Mouse (Mus musculus) c-Kit-positive CD71-negative TER-119-negative erythroid progenitor cells, embryonic 14.5 days (primary cell): Measurements from ENCODE around the gene Insc.
A peak's percentile ranks its signal among the peaks of the same experiment; 100 is the strongest.
"Not testable (repeated sequence)": the region's sequence is repeated elsewhere in the genome, so short reads cannot be mapped to it uniquely, and the experiment has no call there.

ENCODE experiments used
- DNase-seq: peaks from one replicate; pipeline ENCODE4 v3.0.0-alpha.2; 2013; ENCODE audit warnings: low read depth

Gene Insc

DNA sequence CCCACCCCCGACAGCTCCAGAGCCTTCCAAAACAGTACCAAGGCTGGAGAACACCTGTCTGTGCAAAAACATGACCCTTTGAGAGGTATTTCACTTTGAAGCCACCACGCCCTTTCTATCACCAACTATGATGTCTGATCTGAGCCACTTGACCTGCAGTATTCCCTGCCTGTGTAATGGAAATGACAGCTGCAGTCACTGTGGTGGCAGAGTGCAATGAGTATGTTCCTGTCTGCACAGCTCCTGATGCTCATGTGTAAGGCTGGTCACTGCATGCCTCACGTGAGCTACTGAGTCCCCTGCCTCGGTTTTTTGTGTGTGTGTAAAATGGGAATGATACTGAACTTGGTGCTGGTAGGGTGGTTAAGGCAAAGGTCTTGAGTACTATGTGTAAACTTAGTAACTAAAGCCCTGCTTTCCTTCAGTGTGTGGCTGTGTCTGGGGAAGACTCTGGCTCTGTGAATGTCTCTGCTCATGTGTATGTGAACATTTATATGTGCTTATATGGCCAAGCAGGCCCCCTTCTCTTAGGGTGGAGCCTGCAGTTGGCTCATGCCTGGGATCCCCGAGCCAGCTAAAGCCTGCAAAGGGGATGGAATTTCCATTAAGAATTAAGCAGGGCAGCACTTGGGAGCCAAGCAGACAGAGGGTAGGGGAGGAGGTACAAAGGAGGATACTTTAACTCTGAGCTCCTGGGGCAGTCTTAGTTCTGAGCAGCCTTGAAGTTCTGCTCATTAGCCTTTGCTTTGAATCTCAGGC is at the start of gene Insc:
TSS of gene Insc (plus strand) at position 673 of the 759 bp plus-strand sequence.
- DNase-seq = no peak

DNA sequence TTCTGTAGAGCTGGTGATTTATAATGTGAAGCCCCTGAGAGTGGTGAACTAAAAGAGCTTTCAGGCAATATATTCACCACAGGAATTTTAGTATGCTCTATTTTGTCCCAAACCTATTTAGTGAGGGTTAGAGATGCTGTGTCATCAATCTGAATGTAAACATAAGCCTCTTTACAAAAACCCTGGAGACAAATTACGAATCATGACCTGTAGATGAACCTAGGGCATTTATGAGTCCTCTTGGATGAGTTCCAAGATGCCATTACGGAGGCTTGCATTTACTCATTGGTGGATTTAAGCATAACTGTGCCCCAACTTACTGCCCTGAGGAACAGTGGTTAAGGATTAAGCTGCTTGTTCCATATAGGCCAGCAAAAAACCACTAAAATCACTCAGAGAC is 42.6 kb upstream of the Insc start:
- DNase-seq = no peak

DNA sequence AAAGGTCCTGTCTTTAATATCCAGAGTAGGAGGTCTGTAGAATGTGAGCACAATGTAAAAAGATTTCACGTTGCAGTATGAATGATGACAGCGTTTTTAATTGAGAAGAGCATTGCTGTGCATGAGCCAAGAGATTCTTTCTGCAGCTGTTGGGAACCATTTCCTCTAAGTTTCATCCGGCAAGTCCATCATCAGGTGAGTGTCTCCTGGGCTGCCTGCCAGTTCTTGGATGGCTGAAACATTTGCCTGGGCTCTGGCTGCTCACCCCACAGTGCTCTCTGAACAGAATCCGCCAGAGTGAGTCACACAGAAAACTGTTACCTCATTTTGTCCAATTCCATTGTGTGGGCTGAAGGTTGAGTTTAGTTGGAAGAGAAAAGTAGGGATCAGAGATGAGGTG is 36.8 kb upstream of the Insc start:
- DNase-seq = no peak

DNA sequence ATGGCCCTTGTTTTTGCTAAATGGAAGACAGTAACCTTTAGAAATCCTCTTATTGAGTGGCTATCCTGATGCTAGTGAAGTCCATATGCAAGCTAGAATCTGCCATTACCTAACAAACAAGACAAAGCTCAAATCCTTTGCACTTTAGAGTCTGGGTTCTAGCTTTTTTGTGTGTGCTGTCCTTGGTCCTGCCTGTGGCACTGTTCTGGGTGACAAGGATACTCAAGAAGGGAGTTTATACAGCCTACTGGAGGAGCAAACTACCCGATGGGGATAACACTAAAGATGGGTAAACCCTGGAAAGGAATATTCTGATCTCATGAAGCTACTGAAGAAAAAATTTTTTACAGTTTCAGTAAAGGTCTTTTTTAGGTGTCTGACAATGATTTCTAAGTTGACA is 36.1 kb upstream of the Insc start:
- DNase-seq = no peak

DNA sequence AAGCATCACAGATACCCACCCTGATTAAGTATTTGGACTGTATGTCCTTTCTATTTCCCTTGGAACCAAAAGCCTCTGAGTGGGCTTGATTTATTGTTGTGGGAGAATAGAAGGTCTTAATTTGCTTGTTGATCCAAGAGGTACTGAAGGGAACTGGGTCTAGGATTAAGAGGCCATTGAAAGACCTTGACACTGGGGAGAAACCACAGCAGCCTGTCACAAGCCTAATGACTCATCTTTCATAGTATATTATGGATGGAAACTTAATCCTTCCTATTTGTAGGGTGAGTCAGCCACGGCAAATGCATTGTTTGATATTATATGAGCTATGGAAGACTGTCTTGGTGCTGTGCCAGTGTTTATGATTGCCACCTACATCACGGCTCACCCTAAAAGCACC is 33.1 kb upstream of the Insc start:
- no peak for DNase-seq

DNA sequence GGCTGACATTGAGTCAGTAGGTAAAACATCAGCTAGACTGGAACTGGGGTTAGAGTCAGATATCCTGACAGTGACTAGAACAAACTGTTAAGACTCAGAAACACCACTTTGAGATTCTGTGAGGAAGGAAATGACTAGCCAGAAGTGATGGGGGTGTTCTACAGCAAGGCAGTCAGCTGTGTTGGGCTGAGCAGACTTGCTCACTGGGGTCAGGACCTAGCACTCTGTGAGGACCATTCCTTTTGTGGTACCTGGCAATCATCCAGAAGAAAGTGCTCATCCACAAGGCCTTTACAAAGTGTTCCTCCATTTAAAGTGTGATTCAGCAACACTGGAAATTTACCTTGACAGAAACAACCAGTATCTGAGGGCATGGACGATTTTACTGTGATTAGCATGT is 31.0 kb upstream of the Insc start:
- no peak for DNase-seq

DNA sequence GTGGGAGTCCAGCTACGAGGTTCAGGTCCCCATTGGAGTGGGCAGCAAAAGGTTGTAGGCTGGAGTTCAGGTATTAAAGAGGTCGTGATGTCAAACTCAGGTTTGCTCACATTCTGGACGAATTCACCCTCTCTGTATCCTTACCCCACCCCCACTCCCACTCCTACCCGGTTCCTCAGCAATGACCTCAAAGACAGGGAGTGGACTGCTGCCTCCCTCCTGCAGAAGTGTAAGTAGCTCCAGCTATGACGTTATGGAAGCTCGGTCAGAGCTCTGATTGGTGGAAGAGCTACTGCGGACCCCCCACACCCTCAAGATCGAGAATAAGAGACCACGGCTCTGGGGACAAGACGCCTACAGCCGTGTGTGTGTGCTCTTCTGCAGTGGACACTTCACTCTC is 25.2 kb upstream of the Insc start, which contains the start of gene Calcb:
TSS of gene Calcb (plus strand) at position 344 of the 400 bp plus-strand sequence.
- DNase-seq = no peak

DNA sequence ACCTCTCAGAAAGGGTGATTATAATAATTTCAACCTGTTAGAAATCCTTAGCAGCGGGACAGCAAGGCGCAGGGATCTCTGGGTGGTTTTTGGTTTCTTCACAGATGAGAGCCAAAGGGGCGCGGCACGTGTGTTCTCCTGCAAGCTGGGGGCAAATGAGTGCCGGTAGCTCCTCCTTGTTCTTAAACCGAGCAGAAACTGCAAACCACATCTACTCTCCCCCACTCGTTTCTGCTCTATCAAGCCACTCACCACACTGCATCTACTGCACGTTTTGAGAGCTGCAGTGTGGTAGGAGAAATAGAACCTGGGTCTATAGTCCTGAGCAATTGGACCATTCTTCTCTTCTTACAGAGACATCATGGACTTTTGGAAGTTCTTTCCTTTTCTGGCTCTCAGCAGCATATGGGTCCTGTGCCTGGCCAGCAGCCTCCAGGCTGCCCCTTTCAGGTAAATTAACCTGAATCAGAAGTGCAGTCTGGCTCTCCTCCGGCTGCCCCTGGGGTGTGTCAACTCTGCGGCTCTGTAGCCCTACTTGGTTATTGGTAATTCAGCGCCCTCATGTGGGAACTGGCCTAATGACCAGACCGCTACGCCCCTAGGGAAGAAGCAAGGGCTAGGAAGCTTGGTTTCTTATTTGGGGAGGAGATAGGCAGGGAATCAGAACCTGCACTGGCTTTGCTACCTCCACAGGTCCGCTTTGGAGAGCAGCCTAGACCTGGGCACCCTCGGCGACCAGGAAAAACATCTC is 23.9 kb upstream of the Insc start:
- DNase-seq = peak; percentile 12

DNA sequence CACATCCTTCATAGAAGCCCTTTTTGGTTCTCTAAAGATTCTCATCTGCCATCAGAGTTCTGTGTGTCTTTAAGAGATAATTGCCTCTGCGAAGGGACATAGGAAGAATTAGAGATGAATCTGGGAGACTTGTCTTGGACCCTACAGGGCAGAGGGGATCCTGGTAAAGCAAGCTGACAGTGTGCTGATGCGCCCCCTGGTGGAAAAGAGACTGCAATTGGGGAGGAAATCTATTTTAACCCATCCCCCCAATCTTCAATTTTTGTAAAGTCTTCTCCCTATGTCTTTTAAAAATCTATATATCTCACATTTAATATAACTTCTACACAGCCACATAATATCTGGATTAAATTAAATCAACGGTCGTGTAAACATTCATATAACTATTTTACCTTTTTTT is 13.8 kb upstream of the Insc start:
- DNase-seq = not testable (repeated sequence)

DNA sequence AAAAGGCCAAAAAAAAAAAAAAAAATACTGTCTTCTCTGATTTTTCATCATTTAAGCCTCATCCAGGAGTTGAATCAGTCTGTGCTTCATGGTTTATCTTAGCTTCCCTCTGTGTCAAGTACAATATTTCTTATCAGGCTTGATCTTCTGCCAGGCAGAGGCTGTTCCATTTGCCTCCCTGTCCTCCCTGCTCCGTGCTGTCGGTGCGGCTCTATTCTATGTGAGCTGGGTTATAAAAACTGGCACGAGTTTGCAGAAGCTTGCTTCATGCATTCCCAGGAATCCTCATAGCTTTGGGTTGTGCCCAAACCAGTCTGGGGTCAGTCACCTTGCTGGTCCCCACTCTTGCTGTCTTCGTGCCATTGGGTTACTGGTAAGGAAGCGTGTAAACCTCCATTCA is 12.3 kb upstream of the Insc start:
- DNase-seq = no peak

DNA sequence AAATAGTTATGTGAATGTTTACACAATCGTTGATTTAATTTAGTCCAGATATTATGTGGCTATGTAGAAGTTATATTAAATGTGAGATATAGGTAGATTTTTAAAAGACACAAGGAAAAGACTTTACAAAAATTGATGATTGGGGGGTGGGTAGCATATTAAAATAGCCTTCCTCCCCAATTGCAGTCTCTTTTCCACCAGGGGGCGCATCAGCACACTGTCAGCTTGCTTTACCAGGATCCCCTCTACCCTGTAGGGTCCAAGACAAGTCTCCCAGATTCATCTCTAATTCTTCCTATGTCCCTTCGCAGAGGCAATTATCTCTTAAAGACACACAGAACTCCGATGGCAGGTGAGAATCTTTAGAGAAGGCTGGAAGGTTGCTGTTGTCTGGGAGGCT is 11.8 kb upstream of the Insc start:
- DNase-seq = not testable (repeated sequence)

DNA sequence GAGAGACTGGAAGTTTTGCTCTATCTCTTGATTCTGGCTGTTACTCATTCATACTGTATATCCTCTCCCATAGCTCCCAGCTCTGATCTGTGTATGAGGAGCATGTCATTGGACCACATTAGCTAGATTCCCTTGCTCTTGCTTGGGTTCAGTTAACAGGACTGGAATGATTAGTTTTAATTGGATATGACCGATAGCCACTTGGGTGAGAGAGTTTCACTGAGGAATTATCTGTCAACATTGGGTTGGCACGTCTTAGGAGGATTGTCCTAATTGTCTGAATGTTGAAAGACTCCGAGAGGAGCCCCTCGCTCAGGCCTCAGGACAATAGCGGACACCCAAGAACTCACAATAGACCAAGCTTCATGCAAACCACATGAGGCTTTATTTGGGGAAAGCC is 7.2 kb upstream of the Insc start:
- DNase-seq = no peak

DNA sequence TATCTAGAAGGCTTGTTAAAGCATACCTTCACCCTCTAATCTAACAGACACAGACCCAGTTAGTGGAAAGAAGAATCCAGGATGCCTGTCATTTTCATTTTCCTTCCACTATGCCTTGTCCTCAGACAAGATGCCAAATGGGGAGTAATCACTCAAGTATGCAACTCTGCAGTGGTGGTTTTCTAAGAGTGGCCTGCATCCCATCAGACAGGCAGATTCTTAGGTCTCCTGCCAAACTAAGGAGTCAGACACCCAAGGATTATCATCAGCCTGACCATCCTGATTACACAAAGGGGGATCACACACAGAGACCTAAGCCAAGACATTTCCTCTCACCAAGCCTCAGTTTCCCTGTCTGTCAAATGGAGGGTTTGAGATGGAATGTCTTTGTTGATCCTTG is 5.3 kb upstream of the Insc start:
- no peak for DNase-seq

DNA sequence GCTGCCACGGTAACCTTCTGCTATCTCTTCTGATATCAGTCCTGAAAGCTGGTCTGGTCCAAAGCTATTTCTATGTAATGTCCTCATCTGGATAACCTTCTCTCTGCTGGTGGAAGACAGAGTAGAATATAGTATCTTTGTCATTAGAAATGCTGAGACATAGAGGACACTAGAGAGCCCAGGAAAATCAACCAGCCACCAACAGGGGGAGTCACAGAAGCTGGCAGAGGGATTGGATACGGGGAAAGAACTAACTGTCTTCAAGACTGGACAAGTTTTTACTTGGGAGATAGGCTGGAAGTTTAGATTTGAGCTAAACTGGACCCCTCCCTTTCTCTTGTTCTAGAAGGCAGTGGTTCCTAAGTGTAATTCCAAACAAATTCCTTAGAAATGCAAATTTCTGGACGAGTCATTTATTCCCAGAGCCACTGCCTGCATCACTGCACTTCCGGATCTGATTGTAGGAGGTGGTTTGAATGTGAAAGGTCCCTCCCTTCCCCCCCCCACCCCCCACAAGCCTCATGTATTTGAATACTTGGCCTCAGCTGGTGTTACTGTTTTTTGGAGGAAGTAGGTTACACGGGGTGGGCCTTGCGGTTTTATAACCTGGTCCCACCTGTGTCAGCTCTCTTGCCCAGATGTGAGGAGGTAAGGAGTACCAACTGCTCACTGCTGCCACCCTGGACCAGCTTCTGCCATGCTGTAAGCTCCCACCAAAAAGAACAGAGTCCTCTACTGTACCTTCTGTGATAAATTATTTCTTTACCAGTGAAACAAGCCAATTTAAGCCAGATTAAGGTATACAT is 2.9 kb upstream of the Insc start:
- no peak for DNase-seq

DNA sequence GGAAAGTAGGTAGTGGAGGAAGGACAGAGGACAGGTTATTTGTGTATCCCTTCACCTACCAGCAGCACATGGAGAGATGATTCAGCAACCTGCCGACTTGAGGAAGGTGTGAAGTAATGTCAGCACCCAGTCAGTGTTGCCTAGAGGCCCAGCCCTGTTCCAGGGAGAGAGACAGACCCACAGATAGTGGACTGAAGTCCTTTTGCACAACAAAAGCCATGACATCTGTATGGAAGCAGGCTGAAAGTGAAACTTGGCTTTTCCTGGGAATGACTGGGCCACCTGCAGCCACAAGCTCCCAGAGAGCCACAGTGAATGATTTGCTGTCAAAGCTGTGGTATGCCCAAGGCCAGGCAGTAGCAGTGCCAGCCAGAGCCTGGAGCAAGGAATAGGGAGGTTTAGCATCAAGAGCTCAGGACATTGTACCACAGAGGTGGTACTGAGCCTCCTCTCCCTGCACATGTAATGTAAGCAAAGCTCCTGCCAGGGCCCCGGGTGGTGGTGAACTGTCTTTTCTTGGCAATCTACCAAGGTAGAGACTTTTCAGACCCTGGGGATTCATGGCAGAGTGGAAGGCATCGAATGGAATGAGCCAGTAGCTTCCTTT is 1.2 kb downstream of the Insc start:
- no peak for DNase-seq

DNA sequence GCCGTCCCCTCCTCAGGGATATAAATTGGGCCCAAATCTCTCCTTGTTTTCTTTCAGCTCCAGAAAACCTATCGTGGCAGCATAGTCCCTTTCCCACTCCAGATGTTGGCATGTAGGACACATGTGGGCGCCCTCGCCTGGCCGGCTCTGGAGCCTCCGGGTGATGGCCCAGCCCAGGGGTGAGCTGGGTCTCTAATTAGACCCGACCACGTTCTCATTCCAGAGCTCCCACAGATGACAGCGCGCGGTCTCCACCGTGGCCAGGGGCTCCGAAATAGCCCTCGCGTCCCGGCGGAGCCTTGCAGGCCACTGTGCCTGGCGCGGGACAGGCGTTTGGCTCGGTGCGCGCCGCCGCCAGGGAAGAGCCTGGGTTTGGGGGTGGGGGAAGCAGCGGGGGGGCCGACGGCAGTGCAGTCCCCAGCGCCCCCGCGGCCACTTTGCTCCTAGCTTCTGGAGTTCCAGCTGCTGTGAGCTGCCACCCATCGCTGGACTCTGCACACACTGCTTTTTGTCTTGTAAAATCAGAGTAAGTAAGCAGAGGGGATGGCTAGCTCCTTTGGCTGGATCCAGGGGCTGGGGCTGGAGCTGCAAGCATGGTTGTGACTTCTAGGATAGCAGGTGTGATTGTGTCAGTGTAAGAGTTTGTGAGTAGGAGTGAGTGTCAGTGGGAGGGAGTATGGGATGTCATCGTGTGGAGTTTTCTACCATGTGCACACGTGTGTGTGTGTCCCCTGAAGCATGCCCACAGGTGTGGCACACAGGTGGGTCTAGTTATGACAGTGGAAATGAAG is 2.2 kb downstream of the Insc start:
- DNase-seq = no peak

DNA sequence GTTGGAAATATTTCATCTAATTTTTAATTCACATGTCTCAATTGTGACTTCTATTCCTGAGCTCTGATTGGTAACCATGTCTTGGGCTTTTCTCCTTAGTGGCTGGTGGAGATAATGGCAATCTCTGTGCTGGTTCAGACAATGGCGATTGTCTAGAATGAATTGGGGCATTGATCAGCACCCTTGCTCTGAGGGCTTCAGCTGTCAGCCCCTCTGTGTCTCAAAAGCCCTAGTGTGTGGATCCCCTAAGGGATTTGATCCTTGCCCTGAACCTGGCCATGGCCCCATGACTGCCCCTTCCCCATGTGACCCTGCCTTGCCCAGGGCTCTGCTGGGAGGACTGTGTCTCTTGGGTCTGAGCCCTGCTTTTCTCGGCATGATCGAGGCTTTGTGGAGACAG is 4.1 kb downstream of the Insc start:
- DNase-seq = no peak

DNA sequence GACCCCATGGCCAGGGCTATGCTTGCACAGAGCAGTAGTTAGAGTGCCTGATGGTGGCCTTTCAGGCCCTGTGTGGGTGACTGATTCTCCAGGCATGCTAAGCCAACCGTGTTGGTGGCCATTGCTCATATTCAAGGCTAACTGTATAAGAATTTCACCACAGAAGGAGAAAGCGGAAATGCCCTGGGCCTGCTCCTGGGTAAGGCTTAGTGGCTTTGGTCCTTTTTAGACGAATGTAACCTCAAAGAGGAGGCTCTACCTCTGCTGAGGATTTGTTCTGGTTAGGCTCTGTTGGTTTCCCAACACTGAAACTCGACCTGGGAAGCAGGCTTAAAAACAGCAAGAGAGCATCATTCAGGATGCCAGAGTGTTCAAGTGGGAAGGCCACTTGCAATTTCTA is 4.7 kb downstream of the Insc start:
- DNase-seq = no peak

DNA sequence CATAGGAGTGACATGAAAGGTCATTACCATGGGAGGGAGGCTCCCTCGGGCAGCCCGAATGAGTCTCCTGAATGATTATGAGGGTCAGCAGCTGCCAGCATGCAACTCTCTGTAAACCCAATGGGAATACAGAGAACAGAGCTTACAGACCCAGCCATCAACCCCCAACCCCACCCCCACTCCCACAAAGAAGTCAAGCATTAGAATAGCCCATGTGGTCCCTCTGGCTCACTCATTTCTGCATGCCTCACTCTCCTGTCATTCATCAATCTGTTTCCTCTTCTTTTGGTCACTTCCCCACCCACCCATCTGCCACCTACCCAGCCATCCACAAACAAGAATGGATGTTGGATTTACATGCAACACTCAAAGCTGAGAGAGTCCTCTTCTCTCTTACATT is 10.0 kb downstream of the Insc start:
- no peak for DNase-seq

DNA sequence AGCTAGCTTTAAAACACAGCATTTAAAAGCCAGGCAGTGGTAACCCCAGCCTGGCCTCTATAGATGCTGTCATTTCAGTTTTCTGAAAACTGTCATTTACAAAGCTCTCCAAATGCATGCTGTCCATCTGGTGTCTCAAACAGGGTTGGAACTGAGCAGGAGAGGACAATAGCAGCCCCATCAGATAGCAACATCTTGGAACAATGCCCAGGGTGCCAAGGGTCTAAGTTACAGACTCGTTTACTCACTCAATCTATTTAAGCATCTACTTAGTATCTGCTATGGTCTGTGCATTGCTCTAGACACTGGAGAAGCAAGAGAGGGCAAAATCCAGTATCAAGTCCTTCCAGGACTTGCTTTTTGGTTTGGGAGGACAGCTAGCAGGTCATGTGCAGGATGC is 10.7 kb downstream of the Insc start:
- DNase-seq = no peak

DNA sequence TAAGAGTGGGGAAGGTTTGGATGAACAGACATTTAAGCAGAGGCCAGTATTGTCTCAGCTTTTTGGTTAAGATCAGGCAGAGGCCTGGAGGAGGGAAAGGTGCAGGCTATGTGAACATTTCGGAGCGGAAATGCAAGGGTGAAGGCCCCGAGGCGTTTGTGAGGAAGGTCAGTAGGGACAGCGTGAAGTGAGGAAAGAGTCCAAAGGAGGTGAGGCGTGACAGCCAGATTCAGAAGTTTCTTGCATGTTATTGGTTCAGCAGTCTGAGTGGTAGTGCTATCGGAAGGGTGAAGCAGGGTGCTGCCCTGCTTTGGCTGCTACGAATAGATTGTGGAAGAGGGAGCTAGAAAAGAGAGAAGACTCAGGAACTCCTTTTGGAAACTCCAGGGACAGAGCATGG is 11.1 kb downstream of the Insc start:
- DNase-seq = no peak

DNA sequence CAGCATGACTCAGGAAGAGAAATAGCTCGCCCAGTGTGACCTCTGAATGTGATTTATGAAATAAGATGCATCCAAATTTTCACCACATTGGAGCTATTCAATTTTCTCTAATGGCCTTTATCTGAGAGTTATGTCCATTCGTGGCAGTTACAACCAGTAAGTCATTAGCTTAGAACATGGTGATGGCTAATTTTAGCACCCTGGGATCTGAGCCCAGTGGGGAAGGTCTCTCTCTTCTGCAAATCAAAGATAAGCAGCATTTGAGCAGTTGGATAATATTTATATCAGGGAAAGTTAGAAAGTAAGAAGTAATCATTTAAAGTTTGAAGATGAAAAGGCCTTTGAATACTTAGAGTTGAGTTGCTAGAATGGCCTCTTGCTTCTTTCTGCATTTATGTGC is 19.2 kb downstream of the Insc start:
- no peak for DNase-seq
